Mouse (Mus musculus) stomach, embryonic 15.5 days (tissue): ENCODE results near the gene Tenm3. TPM values are rescaled to one million over a fixed set of nuclear protein-coding genes. Genes with fewer than 3 reads are reported as not detected.

Experiments
- ATAC-seq: fragments of 200-750 bp; cut with Nextera tagmentation; 2 replicates; pipeline ENCODE4 v1.8.0; 2017; ENCODE audit warnings: low read depth, moderate number of reproducible peaks, moderate TSS enrichment; ENCODE audit not compliant: insufficient read depth, low FRiP score
- H3K27ac ChIP-seq: fragments of 300-500 bp; sonication (generic); 2 replicates; pipeline ENCODE4 v1.5.1; 2015; ENCODE audit warnings: mild to moderate bottlenecking, inconsistent platforms
- H3K27me3 ChIP-seq: fragments of 300-500 bp; sonication (generic); replicated peaks from 2 replicates; pipeline ENCODE4 v1.6.1; 2015; ENCODE audit warnings: inconsistent platforms
- H3K36me3 ChIP-seq: fragments of 300-500 bp; sonication (generic); 2 replicates; pipeline ENCODE4 v1.6.1; 2015; ENCODE audit warnings: inconsistent platforms
- H3K4me1 ChIP-seq: fragments of 300-500 bp; sonication (generic); 2 replicates; pipeline ENCODE4 v1.6.1; 2015; ENCODE audit warnings: inconsistent platforms
- H3K4me2 ChIP-seq: fragments of 300-500 bp; sonication (generic); 2 replicates; pipeline ENCODE4 v1.6.1; 2015; ENCODE audit warnings: mild to moderate bottlenecking, inconsistent platforms
- H3K4me3 ChIP-seq: fragments of 300-500 bp; sonication (generic); replicated peaks from 2 replicates; pipeline ENCODE4 v1.5.1; 2015; ENCODE audit warnings: inconsistent platforms
- H3K9ac ChIP-seq: fragments of 300-500 bp; sonication (generic); 2 replicates; pipeline ENCODE4 v1.6.1; 2015; ENCODE audit warnings: inconsistent platforms
- H3K9me3 ChIP-seq: fragments of 300-500 bp; sonication (generic); 2 replicates; pipeline ENCODE4 v1.6.1; 2016; ENCODE audit warnings: inconsistent platforms
- WGBS: fragments of 180-500 bp; shearing (Covaris S2); methylation state at CpG from one replicate; pipeline ENCODE4 v1.1.7; 2015; 5-methylcytosine and 5-hydroxymethylcytosine counted together
- polyA plus RNA-seq: library from polyadenylated mRNA; unstranded; fragments of >200 nt; fragmentation: Nextera tagmentation; extraction: Ambion mirVana; gene quantifications from 2 replicates; pipeline ENCODE4 v1.2.1, GENCODE M21; 2015

The Tenm3 gene
- polyA plus RNA-seq, 1 experiment from 2014 or later = 14.6 TPM

DNA sequence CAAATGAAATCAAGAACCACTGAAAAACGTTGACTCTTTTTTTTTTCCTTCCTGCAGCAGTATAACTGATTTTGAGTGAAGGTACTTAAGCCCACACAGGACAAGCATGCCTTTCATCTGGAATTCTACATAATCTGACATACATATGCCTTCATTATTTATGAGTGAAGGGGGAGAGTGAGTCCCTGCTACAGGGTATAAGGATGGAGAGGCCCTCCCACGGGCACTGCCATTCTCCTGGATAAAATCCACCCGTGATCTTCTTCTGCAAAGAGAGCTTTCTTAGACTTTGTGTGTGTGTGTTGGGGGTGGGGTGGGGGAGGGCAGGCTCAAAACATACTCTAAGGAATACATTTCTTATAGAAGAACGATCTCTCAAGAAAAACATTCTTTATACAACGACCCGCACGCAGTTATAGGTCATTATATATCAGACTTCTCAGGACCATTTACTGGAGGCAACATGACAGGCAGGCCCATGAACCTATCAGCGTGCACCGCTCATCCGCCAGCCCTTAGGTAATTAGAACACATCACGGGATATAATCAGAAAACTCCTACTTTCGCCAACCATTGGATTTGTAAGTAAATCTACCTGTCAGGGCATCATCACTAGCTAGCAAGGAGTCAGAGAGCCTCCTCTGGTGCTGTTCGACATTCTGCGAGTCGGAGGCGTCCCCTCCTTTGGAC is 77.1 kb downstream of the Tenm3 start:
- Histone ChIP-seq H3K4me1 (no peaks in the 10 kb centered on the region), H3K9me3 (no peaks in the 10 kb centered on the region), H3K4me2 (no peak overlapping the region), H3K9ac (no peak overlapping the region), H3K27ac (no peak overlapping the region), H3K27me3 (no peaks in the 10 kb centered on the region), H3K36me3 (no peaks in the 10 kb centered on the region), H3K4me3 (no peak overlapping the region)
- ATAC-seq = no peak
- 79% methylated on average over 16 of the region's 16 CpGs for WGBS

GRCm38 (mm10) chr8:48765212-48765611 is 78.5 kb downstream of the Tenm3 start:
- H3K9ac ChIP-seq = no peak overlapping the region
- no peaks in the 10 kb centered on the region for H3K36me3 ChIP-seq
- H3K4me1 ChIP-seq = no peaks in the 10 kb centered on the region
- 40% methylated on average over 6 of the region's 6 CpGs for WGBS
- H3K4me3 ChIP-seq = no peak overlapping the region
- ATAC-seq = no peak
- H3K9me3 ChIP-seq = no peaks in the 10 kb centered on the region
- no peak overlapping the region for H3K27ac ChIP-seq
- no peaks in the 10 kb centered on the region for H3K27me3 ChIP-seq
- H3K4me2 ChIP-seq = no peak overlapping the region

- no peaks in the 10 kb centered on the region for H3K4me1 ChIP-seq
- no peak overlapping the region for H3K9ac ChIP-seq
- H3K36me3 ChIP-seq = no peaks in the 10 kb centered on the region
- 74% methylated on average over 3 of the region's 3 CpGs for WGBS
- no peak overlapping the region for H3K27ac ChIP-seq
- no peak overlapping the region for H3K4me3 ChIP-seq
- no peak overlapping the region for H3K4me2 ChIP-seq
- ATAC-seq = no peak
- no peaks in the 10 kb centered on the region for H3K27me3 ChIP-seq
- no peaks in the 10 kb centered on the region for H3K9me3 ChIP-seq
These were observed 79.7 kb downstream of the Tenm3 start for GRCm38 (mm10) chr8:48764011-48764410.

DNA sequence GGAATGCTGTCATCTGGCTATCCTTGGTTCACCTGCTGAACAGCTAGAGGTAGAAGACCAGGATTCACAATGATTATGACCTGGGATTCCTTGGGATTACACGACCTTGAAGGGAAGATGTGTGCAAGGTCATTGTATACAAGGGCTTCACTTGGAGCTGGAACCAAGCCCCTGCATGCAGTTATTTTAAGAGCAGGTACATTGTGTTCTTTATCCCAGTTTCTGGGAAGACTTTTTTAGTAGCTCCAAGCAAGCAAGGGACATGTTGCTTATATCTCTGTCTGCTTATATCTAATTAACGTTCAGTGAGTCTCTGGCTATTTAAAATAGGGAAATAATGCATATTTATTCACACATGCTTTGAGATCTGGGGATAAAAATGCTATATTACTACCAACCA is 86.9 kb downstream of the Tenm3 start:
- Histone ChIP-seq H3K4me3 (no peak overlapping the region), H3K4me2 (no peak overlapping the region), H3K27ac (no peak overlapping the region), H3K9ac (no peak overlapping the region), H3K9me3 (no peaks in the 10 kb centered on the region), H3K4me1 (no peaks in the 10 kb centered on the region), H3K27me3 (no peaks in the 10 kb centered on the region), H3K36me3 (no peaks in the 10 kb centered on the region)
- 75% methylated on average over 2 of the region's 2 CpGs for WGBS
- ATAC-seq = no peak

- 44% methylated on average over 7 of the region's 7 CpGs for WGBS
- no peaks in the 10 kb centered on the region for H3K9me3 ChIP-seq
- H3K27me3 ChIP-seq = no peaks in the 10 kb centered on the region
- H3K36me3 ChIP-seq = no peaks in the 10 kb centered on the region
- H3K4me2 ChIP-seq = no peak overlapping the region
- ATAC-seq = no peak
- H3K4me1 ChIP-seq = no peaks in the 10 kb centered on the region
- H3K9ac ChIP-seq = no peak overlapping the region
- H3K4me3 ChIP-seq = no peak overlapping the region
- H3K27ac ChIP-seq = no peak overlapping the region
These were observed 88.3 kb downstream of the Tenm3 start for GRCm38 (mm10) chr8:48755492-48755891.

DNA sequence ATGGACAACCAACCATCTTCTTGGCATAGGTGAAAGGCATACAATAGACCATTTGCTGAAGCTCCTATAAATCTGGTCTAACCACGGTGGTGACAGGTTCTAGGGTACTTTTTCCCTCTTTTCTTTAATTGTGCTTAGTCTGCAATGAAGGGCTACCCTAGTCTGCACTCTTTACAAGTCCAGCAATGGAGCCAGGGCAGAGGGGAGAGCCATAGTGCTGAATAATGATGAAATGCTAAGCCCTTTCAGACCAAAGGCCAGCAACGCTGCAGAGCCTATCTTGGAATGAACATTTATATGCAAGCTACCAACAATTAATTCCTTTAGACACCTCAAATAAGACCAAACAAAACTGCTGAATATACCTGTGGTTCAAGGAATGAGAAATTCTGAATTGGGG is 88.8 kb downstream of the Tenm3 start:
- Histone ChIP-seq H3K27me3 (no peaks in the 10 kb centered on the region), H3K27ac (no peak overlapping the region), H3K4me1 (no peaks in the 10 kb centered on the region), H3K9me3 (no peaks in the 10 kb centered on the region), H3K36me3 (no peaks in the 10 kb centered on the region), H3K9ac (no peak overlapping the region), H3K4me2 (no peak overlapping the region), H3K4me3 (no peak overlapping the region)
- 85% methylated on average over 2 of the region's 2 CpGs for WGBS
- ATAC-seq = no peak

DNA sequence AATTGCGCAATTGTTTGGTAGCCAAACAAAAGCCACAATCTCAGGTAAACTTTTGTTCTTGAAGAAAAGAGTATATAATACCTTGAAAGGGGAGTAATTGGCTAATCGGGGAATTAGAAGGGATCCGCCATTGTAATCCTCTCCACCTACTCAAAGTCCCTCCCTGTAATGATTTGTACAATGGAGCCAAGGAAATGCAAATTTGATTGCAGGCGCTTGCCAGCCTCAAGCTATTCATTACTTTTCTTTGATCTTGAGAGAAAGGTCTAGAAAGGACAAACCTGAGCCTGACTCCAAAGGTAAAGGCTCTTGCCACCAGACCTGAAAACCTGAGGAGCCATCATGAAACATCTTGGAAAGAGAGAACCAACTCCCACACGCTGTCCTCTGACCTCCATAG is 91.8 kb downstream of the Tenm3 start:
- H3K27ac ChIP-seq = no peak overlapping the region
- no peak overlapping the region for H3K9ac ChIP-seq
- no peaks in the 10 kb centered on the region for H3K4me1 ChIP-seq
- H3K36me3 ChIP-seq = no peaks in the 10 kb centered on the region
- no peaks in the 10 kb centered on the region for H3K27me3 ChIP-seq
- no peak overlapping the region for H3K4me3 ChIP-seq
- 88% methylated on average over 5 of the region's 5 CpGs for WGBS
- ATAC-seq = no peak
- no peak overlapping the region for H3K4me2 ChIP-seq
- H3K9me3 ChIP-seq = no peaks in the 10 kb centered on the region

GRCm38 (mm10) chr8:48748503-48749059 is 95.2 kb downstream of the Tenm3 start:
- H3K27ac ChIP-seq = no peak overlapping the region
- no peak overlapping the region for H3K4me2 ChIP-seq
- H3K9me3 ChIP-seq = no peaks in the 10 kb centered on the region
- no peak overlapping the region for H3K4me3 ChIP-seq
- no peaks in the 10 kb centered on the region for H3K4me1 ChIP-seq
- no peak for ATAC-seq
- no peak overlapping the region for H3K9ac ChIP-seq
- no peaks in the 10 kb centered on the region for H3K36me3 ChIP-seq
- 47% methylated on average over 13 of the region's 13 CpGs for WGBS
- H3K27me3 ChIP-seq = no peaks in the 10 kb centered on the region

GRCm38 (mm10) chr8:48743912-48744311 is 99.8 kb downstream of the Tenm3 start:
- Histone ChIP-seq H3K9ac (no peak overlapping the region), H3K4me3 (no peak overlapping the region), H3K4me1 (peaks cover 11% of the 10 kb centered on the region; the same call in 1 of the 2 replicates), H3K9me3 (no peaks in the 10 kb centered on the region), H3K36me3 (no peaks in the 10 kb centered on the region), H3K27me3 (no peaks in the 10 kb centered on the region), H3K4me2 (no peak overlapping the region), H3K27ac (no peak overlapping the region)
- WGBS = 85% methylated on average over 4 of the region's 4 CpGs
- no peak for ATAC-seq

GRCm38 (mm10) chr8:48742741-48743140 is 101.0 kb downstream of the Tenm3 start:
- H3K4me2 ChIP-seq = no peak overlapping the region
- peaks cover 11% of the 10 kb centered on the region; the same call in 1 of the 2 replicates for H3K4me1 ChIP-seq
- H3K36me3 ChIP-seq = no peaks in the 10 kb centered on the region
- no peak for ATAC-seq
- H3K4me3 ChIP-seq = no peak overlapping the region
- 93% methylated on average over 6 of the region's 6 CpGs for WGBS
- H3K27ac ChIP-seq = no peak overlapping the region
- H3K27me3 ChIP-seq = no peaks in the 10 kb centered on the region
- no peak overlapping the region for H3K9ac ChIP-seq
- no peaks in the 10 kb centered on the region for H3K9me3 ChIP-seq

GRCm38 (mm10) chr8:48740951-48741350 is 102.8 kb downstream of the Tenm3 start:
- peak overlapping the region; percentile 44 for H3K4me2 ChIP-seq
- 34% methylated on average over 11 of the region's 11 CpGs for WGBS
- no peaks in the 10 kb centered on the region for H3K9me3 ChIP-seq
- H3K27ac ChIP-seq = no peak overlapping the region
- H3K36me3 ChIP-seq = no peaks in the 10 kb centered on the region
- H3K27me3 ChIP-seq = no peaks in the 10 kb centered on the region
- H3K4me3 ChIP-seq = no peak overlapping the region
- peaks cover 11% of the 10 kb centered on the region; the same call in 1 of the 2 replicates for H3K4me1 ChIP-seq
- no peak overlapping the region for H3K9ac ChIP-seq
- ATAC-seq = no peak

DNA sequence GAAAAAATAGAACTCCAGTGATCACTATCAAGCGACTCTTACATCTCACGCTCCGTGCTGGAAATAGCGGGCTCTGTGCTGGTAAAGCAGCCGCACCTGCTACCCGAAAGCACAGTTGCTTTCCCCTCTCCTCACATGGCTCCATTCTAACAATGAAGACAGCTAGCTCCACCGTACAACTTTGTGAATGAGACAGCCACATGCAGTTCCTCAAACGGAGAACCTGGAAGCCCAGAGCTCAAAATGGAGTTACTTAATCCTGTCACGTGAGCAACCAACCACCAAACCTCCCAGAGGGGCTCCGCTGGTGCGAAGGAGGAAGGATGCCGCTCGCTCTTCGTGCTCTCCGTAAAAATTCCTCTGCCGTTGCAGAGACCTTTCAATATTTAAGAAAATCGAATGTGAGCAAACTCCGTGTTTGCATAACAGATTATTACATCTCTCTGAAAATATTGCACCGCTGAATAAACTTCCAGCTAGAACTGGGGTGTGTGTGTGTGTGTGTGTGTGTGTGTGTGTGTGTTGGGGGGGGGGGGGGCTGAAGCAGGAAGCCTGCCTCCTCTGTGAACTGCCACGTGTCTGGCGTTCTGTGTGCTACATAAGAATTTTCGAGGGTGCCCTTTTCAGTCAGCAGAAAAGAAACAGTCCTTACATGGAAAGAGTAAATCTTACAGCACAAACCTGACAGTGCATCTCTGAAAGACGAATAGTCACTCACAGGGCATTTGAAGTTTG is 103.4 kb downstream of the Tenm3 start:
- no peaks in the 10 kb centered on the region for H3K27me3 ChIP-seq
- 52% methylated on average over 23 of the region's 23 CpGs for WGBS
- no peaks in the 10 kb centered on the region for H3K36me3 ChIP-seq
- peak overlapping the region; percentile 44 for H3K4me2 ChIP-seq
- no peak for ATAC-seq
- H3K27ac ChIP-seq = no peak overlapping the region
- peaks cover 11% of the 10 kb centered on the region; the same call in 1 of the 2 replicates for H3K4me1 ChIP-seq
- peak overlapping the region; percentile 12; the same call in 1 of the 2 replicates for H3K4me3 ChIP-seq
- no peak overlapping the region for H3K9ac ChIP-seq
- H3K9me3 ChIP-seq = no peaks in the 10 kb centered on the region
